Mouse (Mus musculus) lung, embryonic 16.5 days (tissue): ENCODE data around the gene Tnik. TPM values are rescaled to one million over a fixed set of nuclear protein-coding genes. Genes with fewer than 3 reads are reported as not detected.

Experiments
- ATAC-seq: fragments of 200-750 bp; cut with Nextera tagmentation; 2 replicates; pipeline ENCODE4 v1.8.0; 2017; ENCODE audit warnings: low read depth, mild to moderate bottlenecking, moderate library complexity
- H3K27ac ChIP-seq: fragments of 300-500 bp; sonication (generic); 2 replicates; pipeline ENCODE4 v1.5.1; 2014; ENCODE audit warnings: mild to moderate bottlenecking, control low read depth, low read length
- H3K27me3 ChIP-seq: fragments of 300-500 bp; sonication (generic); 2 replicates; pipeline ENCODE4 v1.6.1; 2014; ENCODE audit warnings: low read depth, low read length, mixed read lengths; ENCODE audit not compliant: control insufficient read depth, insufficient read depth
- H3K36me3 ChIP-seq: fragments of 300-500 bp; sonication (generic); 2 replicates; pipeline ENCODE4 v1.6.1; 2014; ENCODE audit warnings: low read length; ENCODE audit not compliant: control insufficient read depth, insufficient read depth
- H3K4me1 ChIP-seq: fragments of 300-500 bp; sonication (generic); replicated peaks from 2 replicates; pipeline ENCODE4 v1.6.1; 2014; ENCODE audit warnings: low read length, mixed read lengths; ENCODE audit not compliant: control insufficient read depth, insufficient read depth
- H3K4me2 ChIP-seq: fragments of 300-500 bp; sonication (generic); 2 replicates; pipeline ENCODE4 v1.6.1; 2014; ENCODE audit warnings: low read depth, low read length, control low read depth
- H3K4me3 ChIP-seq: fragments of 300-500 bp; sonication (generic); 2 replicates; pipeline ENCODE4 v1.5.1; 2014; ENCODE audit warnings: mild to moderate bottlenecking, low read length, control low read depth
- H3K9ac ChIP-seq: fragments of 300-500 bp; sonication (generic); 2 replicates; pipeline ENCODE4 v1.6.1; 2014; ENCODE audit warnings: low read length, control low read depth
- H3K9me3 ChIP-seq: fragments of 300-500 bp; sonication (generic); 2 replicates; pipeline ENCODE4 v1.6.1; 2016; ENCODE audit warnings: low read length; ENCODE audit not compliant: control insufficient read depth
- WGBS: fragments of 180-500 bp; shearing (Covaris S2); extraction: QIAGEN DNeasy Blood & Tissue Kit; methylation state at CpG from one replicate; pipeline ENCODE4 v1.1.7; 2014; 5-methylcytosine and 5-hydroxymethylcytosine counted together
- polyA plus RNA-seq: library from polyadenylated mRNA; unstranded; fragments of >200 nt; fragmentation: Nextera tagmentation; extraction: Ambion mirVana; gene quantifications from 2 replicates; pipeline ENCODE4 v1.2.1, GENCODE M21; 2015

Tnik gene
- polyA plus RNA-seq, result 10.4 and 11.1 TPM in 2 replicates

DNA sequence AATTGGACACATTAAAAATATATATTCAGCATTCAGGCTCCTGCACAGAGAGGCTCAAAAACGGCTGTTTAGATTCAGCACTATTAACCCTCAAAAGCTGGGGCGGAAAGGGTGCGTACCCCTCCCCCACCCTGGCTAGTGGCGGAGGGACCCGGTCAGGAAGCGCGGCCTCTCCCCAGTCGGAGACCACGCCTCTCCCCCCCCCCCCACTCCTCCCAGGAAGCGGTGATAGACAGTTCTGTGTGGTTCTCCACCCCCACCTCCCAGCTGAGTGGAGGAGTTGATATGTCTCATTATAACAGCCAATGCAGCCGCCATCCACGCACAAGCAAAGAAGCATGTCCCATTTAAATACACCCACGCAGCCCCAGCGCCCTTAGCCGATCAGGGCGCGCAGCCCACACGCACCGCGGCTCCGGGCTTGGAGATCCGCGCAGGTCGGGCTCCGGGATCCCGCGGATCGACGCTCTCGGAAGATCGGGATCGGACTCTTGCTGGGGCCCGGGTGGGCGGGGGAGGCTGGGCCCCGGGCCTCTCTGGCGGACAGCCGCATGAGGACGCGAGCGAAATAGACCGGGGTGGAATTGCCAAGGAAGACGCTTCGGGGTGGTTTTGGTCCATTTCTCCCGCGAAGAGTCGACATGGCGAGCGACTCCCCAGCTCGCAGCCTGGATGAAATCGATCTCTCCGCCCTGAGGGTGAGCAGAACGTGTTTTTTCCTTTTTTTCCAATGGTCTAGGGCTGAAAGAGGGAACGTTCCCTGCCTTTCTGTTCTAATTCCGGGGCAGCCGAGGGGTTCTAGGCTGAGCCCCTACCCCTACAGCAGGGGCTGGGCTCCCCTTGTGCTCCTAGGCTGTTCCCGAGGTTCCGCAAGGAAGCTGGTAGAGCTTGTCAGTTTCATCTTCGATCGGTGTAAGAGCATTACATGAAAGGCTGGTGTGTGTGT is at the start of gene Tnik:
TSS of gene Tnik (plus strand) at position 213 of the 946 bp plus-strand sequence.
- Histone ChIP-seq H3K36me3 (no peaks in the 10 kb centered on the region), H3K27ac (peak within 1 kb of the TSS; percentile 50), H3K4me2 (peak within 1 kb of the TSS; percentile 87), H3K4me1 (peaks cover 15% of the 10 kb centered on the region), H3K4me3 (peak within 1 kb of the TSS; percentile 66), H3K27me3 (no peaks in the 10 kb centered on the region), H3K9ac (peak within 1 kb of the TSS; percentile 74), H3K9me3 (no peaks in the 10 kb centered on the region)
- under 1% methylated on average over 56 of the region's 59 CpGs for WGBS
- peak; percentile 95 for ATAC-seq

DNA sequence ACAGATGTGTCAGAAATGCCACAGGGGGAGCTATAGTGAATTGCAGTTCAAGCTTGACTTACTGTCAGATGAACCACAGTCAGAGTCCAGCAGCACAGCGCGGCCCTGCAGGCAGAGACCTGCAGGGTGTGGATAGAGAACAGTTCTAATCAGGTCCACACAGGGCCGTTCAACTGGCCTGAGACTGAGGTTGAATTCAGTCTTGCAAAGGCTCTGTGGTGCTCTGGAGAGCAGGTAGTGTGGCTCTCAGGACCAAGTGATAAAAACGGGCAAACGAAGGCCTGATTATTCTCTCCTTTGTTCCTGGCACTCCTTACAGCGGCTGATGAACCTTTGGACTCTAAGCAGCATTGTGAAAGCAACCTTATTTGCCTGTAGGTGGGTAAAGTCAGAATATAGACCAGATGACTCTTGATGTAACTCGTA is 48.1 kb upstream of the Tnik start:
- Histone ChIP-seq H3K4me1 (no peaks in the 10 kb centered on the region), H3K36me3 (no peaks in the 10 kb centered on the region), H3K27me3 (no peaks in the 10 kb centered on the region), H3K9me3 (no peaks in the 10 kb centered on the region), H3K4me3 (no peak overlapping the region), H3K4me2 (no peak overlapping the region), H3K9ac (no peak overlapping the region), H3K27ac (no peak overlapping the region)
- ATAC-seq, result no peak
- WGBS, result 81% methylated on average over 7 of the region's 7 CpGs

DNA sequence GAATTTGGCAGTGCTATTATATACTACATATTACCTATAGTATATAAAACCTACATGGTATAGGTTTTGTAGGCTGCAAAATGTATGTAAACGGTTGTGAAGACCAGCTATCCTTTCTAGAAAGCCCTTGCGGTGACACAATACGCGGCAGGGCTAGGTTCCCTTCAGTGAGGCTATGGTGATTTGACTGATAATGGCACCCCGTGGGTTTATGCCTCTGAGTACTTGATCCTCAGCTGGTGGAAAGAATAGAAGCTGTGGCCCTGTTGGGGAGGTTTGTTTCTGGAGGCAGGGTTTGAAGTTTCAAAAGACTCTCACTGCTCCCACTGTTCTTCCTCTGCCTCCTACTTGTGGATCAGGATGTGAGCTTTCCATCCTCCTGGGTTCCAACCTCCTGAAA is 46.0 kb upstream of the Tnik start:
- H3K4me3 ChIP-seq, result no peak overlapping the region
- no peaks in the 10 kb centered on the region for H3K27me3 ChIP-seq
- H3K4me2 ChIP-seq, result no peak overlapping the region
- no peaks in the 10 kb centered on the region for H3K36me3 ChIP-seq
- no peak for ATAC-seq
- 42% methylated on average over 5 of the region's 5 CpGs for WGBS
- no peaks in the 10 kb centered on the region for H3K4me1 ChIP-seq
- H3K9ac ChIP-seq, result no peak overlapping the region
- no peaks in the 10 kb centered on the region for H3K9me3 ChIP-seq
- no peak overlapping the region for H3K27ac ChIP-seq

DNA sequence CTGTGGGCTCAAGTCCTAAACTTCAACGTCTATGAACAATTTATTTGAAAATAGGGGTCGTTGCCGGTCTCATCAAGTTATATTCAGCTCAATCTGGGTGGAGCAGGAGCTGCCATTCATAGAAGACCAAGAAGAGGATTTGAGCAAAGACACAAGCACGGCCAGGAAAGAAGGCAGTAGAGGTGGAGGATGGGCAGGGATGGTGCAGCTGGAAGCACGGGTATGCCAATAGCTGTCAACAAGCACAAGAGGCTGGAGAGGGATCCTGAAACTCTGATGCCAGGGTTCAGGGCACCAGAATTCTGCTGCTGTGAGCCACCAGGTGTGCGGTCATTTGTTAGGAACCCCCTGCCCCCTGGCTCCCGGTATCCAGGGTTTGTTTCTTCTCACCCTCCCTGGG is 43.5 kb upstream of the Tnik start:
- H3K4me2 ChIP-seq, result no peak overlapping the region
- H3K27ac ChIP-seq, result no peak overlapping the region
- H3K27me3 ChIP-seq, result no peaks in the 10 kb centered on the region
- no peak overlapping the region for H3K9ac ChIP-seq
- WGBS, result 86% methylated on average over 7 of the region's 7 CpGs
- H3K36me3 ChIP-seq, result no peaks in the 10 kb centered on the region
- ATAC-seq, result no peak
- no peak overlapping the region for H3K4me3 ChIP-seq
- H3K9me3 ChIP-seq, result no peaks in the 10 kb centered on the region
- H3K4me1 ChIP-seq, result no peaks in the 10 kb centered on the region

DNA sequence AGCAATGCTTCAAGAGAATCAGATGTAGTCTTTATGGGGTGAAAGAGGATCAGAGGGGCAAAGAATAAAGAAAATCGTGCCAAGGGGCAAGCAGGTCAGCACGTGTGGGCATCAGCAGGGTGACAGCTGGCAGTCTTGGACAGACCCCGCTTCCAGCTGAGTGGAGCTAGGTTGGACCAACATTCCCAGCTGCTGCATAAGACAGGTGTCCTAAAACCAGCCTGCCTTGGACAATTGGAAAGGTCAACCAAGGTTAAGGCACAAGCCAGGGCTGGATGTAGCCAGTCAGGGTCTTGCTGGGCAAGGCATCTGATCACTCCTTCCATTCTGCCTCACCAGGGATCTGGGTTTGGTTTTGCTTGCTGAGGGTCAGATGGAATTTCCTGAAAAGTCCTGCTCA is 43.0 kb upstream of the Tnik start:
- WGBS, result 85% methylated on average over 3 of the region's 3 CpGs

DNA sequence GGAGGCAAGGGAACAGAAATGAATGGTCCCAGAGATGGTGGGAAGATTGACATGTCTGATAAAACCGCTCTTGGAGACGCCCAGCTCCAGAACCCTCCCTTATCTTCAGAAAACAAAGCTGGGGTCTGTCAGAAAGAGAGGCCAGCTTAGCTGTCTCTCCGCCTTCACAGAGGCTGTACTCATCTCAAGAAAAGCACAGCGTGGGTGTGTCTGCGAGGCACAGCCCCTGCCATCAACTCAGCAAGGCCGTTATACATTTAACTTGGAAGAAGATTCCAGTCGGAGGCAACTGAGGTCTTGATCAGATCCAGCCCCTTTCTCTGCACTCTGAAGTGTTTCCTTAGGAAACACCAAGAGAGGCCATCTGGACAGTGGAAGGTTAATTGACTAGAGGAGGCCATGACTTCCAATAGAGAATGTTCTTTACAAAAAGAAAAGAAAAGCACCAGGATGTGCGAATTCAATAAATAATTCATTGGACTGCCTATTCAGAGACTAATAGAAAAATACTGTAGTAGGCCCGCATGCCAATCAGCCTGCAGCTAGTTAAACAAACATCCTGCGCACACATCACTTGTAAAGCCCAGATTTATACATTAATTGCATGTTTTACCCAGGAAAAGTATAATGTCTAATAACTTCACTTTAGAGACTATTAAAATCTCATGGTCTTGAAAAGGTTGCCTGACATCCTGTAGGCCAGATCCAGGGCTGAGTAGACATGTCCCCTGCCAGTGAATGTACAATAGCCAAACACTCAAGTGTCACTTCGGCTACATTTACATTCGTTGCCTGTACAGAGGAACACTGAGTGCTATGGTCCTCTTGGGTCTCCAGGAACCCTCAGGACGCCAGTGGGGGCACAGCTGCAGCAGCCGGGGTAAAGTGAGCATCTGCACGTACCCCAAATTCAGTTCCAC is 38.3 kb upstream of the Tnik start:
- 52% methylated on average over 15 of the region's 15 CpGs for WGBS

More for the DNA sequence above, 43.0 kb upstream of the Tnik start:
- H3K9me3 ChIP-seq, result no peaks in the 10 kb centered on the region
- ATAC-seq, result no peak
- no peak overlapping the region for H3K27ac ChIP-seq
- H3K4me3 ChIP-seq, result no peak overlapping the region
- no peaks in the 10 kb centered on the region for H3K4me1 ChIP-seq
- H3K36me3 ChIP-seq, result no peaks in the 10 kb centered on the region
- no peak overlapping the region for H3K4me2 ChIP-seq
- no peaks in the 10 kb centered on the region for H3K27me3 ChIP-seq
- no peak overlapping the region for H3K9ac ChIP-seq

DNA sequence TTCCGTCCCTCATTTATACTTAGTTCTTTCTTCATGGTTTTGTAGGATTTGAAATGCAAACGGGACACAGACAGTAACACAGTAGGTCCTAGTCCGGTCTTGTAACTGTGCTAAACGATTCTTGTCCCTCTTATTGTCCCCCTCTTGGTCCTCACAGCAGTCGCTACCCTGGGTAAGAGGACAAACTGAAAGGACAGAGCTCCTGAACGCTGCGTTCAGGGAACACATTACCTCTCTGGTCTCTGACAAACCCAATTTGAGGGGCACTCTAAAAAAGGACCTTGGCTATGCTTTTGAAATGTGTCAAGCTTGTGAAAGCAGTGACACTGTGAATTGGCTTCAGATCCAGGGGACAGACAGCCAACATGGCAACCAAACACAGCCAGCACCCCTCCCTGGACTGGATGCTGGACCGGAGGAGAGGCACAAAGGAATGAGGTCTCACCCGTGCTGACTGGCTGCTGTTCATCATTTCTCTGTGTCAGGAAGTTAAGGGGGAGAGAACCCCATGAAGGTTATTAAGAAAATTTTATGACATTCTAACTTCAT is 37.6 kb upstream of the Tnik start:
- no peaks in the 10 kb centered on the region for H3K27me3 ChIP-seq
- ATAC-seq, result no peak
- no peak overlapping the region for H3K9ac ChIP-seq
- WGBS, result 82% methylated on average over 9 of the region's 9 CpGs
- no peaks in the 10 kb centered on the region for H3K36me3 ChIP-seq
- no peak overlapping the region for H3K27ac ChIP-seq
- H3K4me1 ChIP-seq, result no peaks in the 10 kb centered on the region
- no peak overlapping the region for H3K4me3 ChIP-seq
- no peaks in the 10 kb centered on the region for H3K9me3 ChIP-seq
- H3K4me2 ChIP-seq, result no peak overlapping the region

More for the DNA sequence above, 38.3 kb upstream of the Tnik start:
- Histone ChIP-seq H3K4me3 (no peak overlapping the region), H3K9me3 (no peaks in the 10 kb centered on the region), H3K9ac (no peak overlapping the region), H3K4me2 (no peak overlapping the region), H3K27me3 (no peaks in the 10 kb centered on the region), H3K27ac (no peak overlapping the region), H3K4me1 (no peaks in the 10 kb centered on the region), H3K36me3 (no peaks in the 10 kb centered on the region)
- ATAC-seq, result no peak

DNA sequence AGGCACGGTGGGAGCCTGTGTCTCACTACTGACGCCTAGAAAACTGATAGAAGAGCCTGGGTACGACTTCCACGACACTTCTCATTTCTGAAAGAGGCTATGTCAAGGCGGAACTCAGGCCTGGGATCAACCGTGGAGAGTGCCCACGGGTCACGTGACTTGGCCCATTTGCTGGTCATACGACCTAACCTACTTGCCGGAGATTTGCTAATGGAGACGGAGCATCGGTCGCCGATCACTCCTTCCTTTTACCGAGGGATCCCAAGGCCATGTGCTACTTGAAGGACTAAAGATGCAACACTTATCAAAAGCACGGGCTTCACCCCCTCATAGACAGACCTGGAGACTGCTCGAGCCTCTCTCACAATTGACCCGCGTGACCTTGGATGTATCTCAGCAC is 36.8 kb upstream of the Tnik start:
- no peaks in the 10 kb centered on the region for H3K4me1 ChIP-seq
- no peak overlapping the region for H3K4me2 ChIP-seq

DNA sequence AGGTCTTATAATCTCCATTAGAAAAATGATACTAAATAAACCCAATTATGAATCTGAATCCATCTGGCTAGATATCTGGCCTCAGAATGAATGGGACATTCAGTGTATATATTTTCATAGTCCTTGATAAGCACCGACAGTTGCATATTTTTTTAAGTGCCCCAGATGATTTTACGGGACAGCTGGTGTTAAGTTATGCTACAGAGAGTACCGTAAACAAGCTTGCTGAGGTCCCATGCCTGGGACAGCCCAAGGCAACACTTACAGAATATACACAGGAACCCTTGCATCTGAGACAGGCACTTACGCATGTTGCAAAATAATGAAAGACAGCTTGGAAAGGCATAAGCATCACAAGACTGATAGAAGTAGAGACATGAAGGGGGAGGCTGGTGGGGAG is 34.1 kb upstream of the Tnik start:
- H3K9me3 ChIP-seq, result no peaks in the 10 kb centered on the region
- no peak overlapping the region for H3K4me2 ChIP-seq
- H3K4me3 ChIP-seq, result no peak overlapping the region
- no peak for ATAC-seq
- 40% methylated on average over 4 of the region's 4 CpGs for WGBS
- no peaks in the 10 kb centered on the region for H3K4me1 ChIP-seq
- no peak overlapping the region for H3K27ac ChIP-seq
- H3K27me3 ChIP-seq, result no peaks in the 10 kb centered on the region
- no peak overlapping the region for H3K9ac ChIP-seq
- no peaks in the 10 kb centered on the region for H3K36me3 ChIP-seq

More for the DNA sequence above, 36.8 kb upstream of the Tnik start:
- Histone ChIP-seq H3K4me3 (no peak overlapping the region), H3K9me3 (no peaks in the 10 kb centered on the region), H3K27ac (no peak overlapping the region), H3K9ac (no peak overlapping the region), H3K27me3 (no peaks in the 10 kb centered on the region), H3K36me3 (no peaks in the 10 kb centered on the region)
- no peak for ATAC-seq
- 86% methylated on average over 19 of the region's 19 CpGs for WGBS
